Mouse (Mus musculus) ES-E14 (cell line): ENCODE data around the gene Dnajb12.

ENCODE experiments used
- ZC3H11A ChIP-seq: IDR thresholded peaks from 2 replicates; pipeline ENCODE4 v1.6.1; 2012; ENCODE audit warnings: low read depth, mild to moderate bottlenecking, inconsistent platforms, low read length, borderline replicate concordance
- ZNF384 ChIP-seq: IDR thresholded peaks from 2 replicates; pipeline ENCODE4 v1.6.1; 2012; ENCODE audit warnings: low read depth, low read length, inconsistent platforms

- TF ChIP-seq ZC3H11A (no peak), ZNF384 (no peak)
Observed at GRCm38 (mm10) chr10:59861201-59861600, 18.2 kb upstream of the Dnajb12 start.
